Mouse (Mus musculus) MEL (cell line): ENCODE results near the gene Wdr77.

Experiments used
- CTCF ChIP-seq, 3 experiments: IDR thresholded peaks in 2 of 3; conservative IDR thresholded peaks in 1 of 3; 2 replicates each; pipeline ENCODE4 v1.5.1; 2011 to 2012; ENCODE audit warnings: low read length in 3 of 3, low read depth in 2 of 3, mild to moderate bottlenecking in 2 of 3, improper control_type of control experiment in 1 of 3, inconsistent platforms in 1 of 3, mixed read lengths in 1 of 3, moderate library complexity in 1 of 3; ENCODE audit not compliant: control insufficient read depth in 1 of 3, insufficient read depth in 1 of 3, poor library complexity in 1 of 3, severe bottlenecking in 1 of 3
- E2F4 ChIP-seq: IDR thresholded peaks from 2 replicates; pipeline ENCODE4 v1.6.1; 2011; ENCODE audit warnings: low read depth, low read length, improper control_type of control experiment, borderline replicate concordance
- ELF1 ChIP-seq: IDR thresholded peaks from 2 replicates; pipeline ENCODE4 v1.6.1; 2014; ENCODE audit warnings: low read depth, mild to moderate bottlenecking, inconsistent platforms, low read length, improper control_type of control experiment, moderate library complexity
- ETS1 ChIP-seq: IDR thresholded peaks from 2 replicates; pipeline ENCODE4 v1.6.1; 2012; ENCODE audit warnings: low read depth, mild to moderate bottlenecking, inconsistent platforms, low read length, improper control_type of control experiment, moderate library complexity
- MAFK ChIP-seq: IDR thresholded peaks from 2 replicates; pipeline ENCODE4 v1.6.1; 2011; ENCODE audit warnings: low read depth, mild to moderate bottlenecking, low read length, improper control_type of control experiment, borderline replicate concordance
- NELFE ChIP-seq: IDR thresholded peaks from 2 replicates; pipeline ENCODE4 v1.6.1; 2011; ENCODE audit warnings: low read depth, low read length, improper control_type of control experiment
- POLR2A ChIP-seq, 2 experiments: IDR thresholded peaks; 2 replicates each; pipeline ENCODE4 v1.6.1; 2011 to 2012; ENCODE audit warnings: low read length in 2 of 2, mild to moderate bottlenecking in 2 of 2, control low read depth in 1 of 2, improper control_type of control experiment in 1 of 2, low read depth in 1 of 2, moderate library complexity in 1 of 2; ENCODE audit not compliant: control insufficient read depth in 1 of 2, insufficient read depth in 1 of 2, poor library complexity in 1 of 2
- POLR2AphosphoS5 ChIP-seq: IDR thresholded peaks from 2 replicates; pipeline ENCODE4 v1.6.1; 2012; ENCODE audit warnings: low read depth, borderline replicate concordance, mild to moderate bottlenecking, inconsistent platforms, low read length, moderate library complexity, mixed read lengths
- SIN3A ChIP-seq: IDR thresholded peaks from 2 replicates; pipeline ENCODE4 v1.6.1; 2012; ENCODE audit warnings: low read length, improper control_type of control experiment, inconsistent platforms
- USF2 ChIP-seq, 2 experiments: IDR thresholded peaks; 2 replicates each; pipeline ENCODE4 v1.6.1; 2011 to 2012; ENCODE audit warnings: improper control_type of control experiment in 2 of 2, low read length in 2 of 2, borderline replicate concordance in 1 of 2, inconsistent platforms in 1 of 2, low read depth in 1 of 2, mild to moderate bottlenecking in 1 of 2; ENCODE audit not compliant: insufficient read depth in 1 of 2
- ZNF384 ChIP-seq: IDR thresholded peaks from 2 replicates; pipeline ENCODE4 v1.6.1; 2012; ENCODE audit warnings: low read depth, mild to moderate bottlenecking, inconsistent platforms, low read length, improper control_type of control experiment

DNA sequence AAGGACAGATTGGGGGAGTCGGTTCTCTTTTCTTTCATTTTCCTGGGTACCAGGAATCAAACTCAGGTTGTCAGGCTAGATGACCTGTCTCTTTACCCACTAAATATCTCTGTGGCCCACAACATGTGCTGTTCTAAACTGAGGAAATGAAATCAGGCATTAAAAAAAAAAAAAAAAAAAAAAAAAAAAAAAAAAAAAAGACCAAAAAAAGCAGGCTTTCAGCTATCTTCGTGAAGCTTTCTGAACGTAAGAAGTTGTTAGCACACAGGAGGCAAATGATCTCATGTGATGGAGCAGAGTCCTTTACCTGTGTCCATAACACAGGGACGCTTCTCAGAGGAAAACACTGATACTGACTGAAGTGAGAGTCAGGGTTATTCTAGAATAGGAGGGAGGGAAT lies 23.1 kb upstream of the Wdr77 start:
- no peak for TF ChIP-seq CTCF (IDR thresholded peaks at IDR 0.05 in 2 of 3, conservative IDR thresholded peaks at IDR 0.05 in 1 of 3; ENCODE audit: control insufficient read depth in 1 of 3, insufficient read depth in 1 of 3, low read depth in 2 of 3, low read length in 3 of 3, poor library complexity in 1 of 3, severe bottlenecking in 1 of 3)
- no peak for TF ChIP-seq POLR2AphosphoS5
- no peak for TF ChIP-seq SIN3A
- TF ChIP-seq POLR2A (IDR thresholded peaks at IDR 0.05; ENCODE audit: control insufficient read depth in 1 of 2, insufficient read depth in 1 of 2, low read depth in 1 of 2, low read length in 2 of 2, poor library complexity in 1 of 2), result no peak
- TF ChIP-seq MAFK, result no peak
- TF ChIP-seq ZNF384, result peak; percentile 63; the same call in 1 of the 2 replicates
- TF ChIP-seq E2F4, result no peak
- no peak for TF ChIP-seq ELF1
- TF ChIP-seq ETS1, result no peak
- no peak for TF ChIP-seq NELFE
- no peak for TF ChIP-seq USF2 (IDR thresholded peaks at IDR 0.05; ENCODE audit: borderline replicate concordance in 1 of 2, insufficient read depth in 1 of 2, low read depth in 1 of 2, low read length in 2 of 2)
